Mouse (Mus musculus) MEL (cell line): ENCODE data around the gene Pak1ip1.

Source experiments
- BHLHE40 ChIP-seq: IDR thresholded peaks from 2 replicates; pipeline ENCODE4 v1.6.1; 2012; ENCODE audit warnings: low read depth, mild to moderate bottlenecking, inconsistent platforms, low read length, improper control_type of control experiment, borderline replicate concordance
- CHD2 ChIP-seq: IDR thresholded peaks from 2 replicates; pipeline ENCODE4 v1.6.1; 2011; ENCODE audit warnings: low read length, improper control_type of control experiment
- CTCF ChIP-seq, 3 experiments: IDR thresholded peaks in 2 of 3; conservative IDR thresholded peaks in 1 of 3; 2 replicates each; pipeline ENCODE4 v1.5.1; 2011 to 2012; ENCODE audit warnings: low read length in 3 of 3, low read depth in 2 of 3, mild to moderate bottlenecking in 2 of 3, improper control_type of control experiment in 1 of 3, inconsistent platforms in 1 of 3, mixed read lengths in 1 of 3, moderate library complexity in 1 of 3; ENCODE audit not compliant: control insufficient read depth in 1 of 3, insufficient read depth in 1 of 3, poor library complexity in 1 of 3, severe bottlenecking in 1 of 3
- EP300 ChIP-seq, 2 experiments: IDR thresholded peaks; 2 replicates each; pipeline ENCODE4 v1.6.1; 2011; ENCODE audit warnings: improper control_type of control experiment in 2 of 2, low read length in 2 of 2, low read depth in 1 of 2, mild to moderate bottlenecking in 1 of 2
- MXI1 ChIP-seq: IDR thresholded peaks from 2 replicates; pipeline ENCODE4 v1.6.1; 2011; ENCODE audit warnings: mild to moderate bottlenecking, low read depth, low read length, improper control_type of control experiment
- POLR2A ChIP-seq, 2 experiments: IDR thresholded peaks; 2 replicates each; pipeline ENCODE4 v1.6.1; 2011 to 2012; ENCODE audit warnings: low read length in 2 of 2, mild to moderate bottlenecking in 2 of 2, control low read depth in 1 of 2, improper control_type of control experiment in 1 of 2, low read depth in 1 of 2, moderate library complexity in 1 of 2; ENCODE audit not compliant: control insufficient read depth in 1 of 2, insufficient read depth in 1 of 2, poor library complexity in 1 of 2
- SIN3A ChIP-seq: IDR thresholded peaks from 2 replicates; pipeline ENCODE4 v1.6.1; 2012; ENCODE audit warnings: low read length, improper control_type of control experiment, inconsistent platforms
- SMC3 ChIP-seq: IDR thresholded peaks from 2 replicates; pipeline ENCODE4 v1.6.1; 2011; ENCODE audit warnings: low read depth, low read length, improper control_type of control experiment
- TBP ChIP-seq: IDR thresholded peaks from 2 replicates; pipeline ENCODE4 v1.8.0; 2011; ENCODE audit warnings: low read depth, low read length, improper control_type of control experiment
- ZKSCAN1 ChIP-seq: IDR thresholded peaks from 2 replicates; pipeline ENCODE4 v1.6.1; 2012; ENCODE audit warnings: low read depth, mild to moderate bottlenecking, inconsistent platforms, low read length, improper control_type of control experiment, moderate library complexity
- ZMIZ1 ChIP-seq: IDR thresholded peaks from 2 replicates; pipeline ENCODE4 v1.6.1; 2012; ENCODE audit warnings: low read depth, mild to moderate bottlenecking, inconsistent platforms, low read length, improper control_type of control experiment, moderate library complexity
- ZNF384 ChIP-seq: IDR thresholded peaks from 2 replicates; pipeline ENCODE4 v1.6.1; 2012; ENCODE audit warnings: low read depth, mild to moderate bottlenecking, inconsistent platforms, low read length, improper control_type of control experiment

DNA sequence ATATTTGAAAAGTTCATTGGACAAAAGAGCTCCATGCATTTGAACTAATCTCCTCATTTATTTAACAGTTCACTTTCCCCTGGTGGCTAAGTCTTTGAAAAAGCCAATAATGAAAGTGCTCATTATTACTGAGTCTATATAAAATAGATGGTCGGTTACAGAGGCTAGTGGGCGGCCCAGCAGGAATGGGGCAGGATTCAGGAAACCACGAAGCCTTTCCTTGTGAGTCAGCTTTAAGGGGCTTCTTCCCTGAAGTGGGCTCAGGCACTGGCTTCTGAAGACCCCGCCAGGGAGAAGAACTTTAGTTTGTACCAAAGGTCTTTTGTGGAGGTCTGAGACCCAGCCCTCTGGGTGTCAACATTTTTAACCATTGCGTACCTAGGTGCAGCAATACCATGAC is 51.1 kb downstream of the Pak1ip1 start:
- TF ChIP-seq POLR2A (IDR thresholded peaks at IDR 0.05; ENCODE audit: control insufficient read depth in 1 of 2, insufficient read depth in 1 of 2, low read depth in 1 of 2, low read length in 2 of 2, poor library complexity in 1 of 2), result no peak
- no peak for TF ChIP-seq TBP
- no peak for TF ChIP-seq CTCF (IDR thresholded peaks at IDR 0.05 in 2 of 3, conservative IDR thresholded peaks at IDR 0.05 in 1 of 3; ENCODE audit: control insufficient read depth in 1 of 3, insufficient read depth in 1 of 3, low read depth in 2 of 3, low read length in 3 of 3, poor library complexity in 1 of 3, severe bottlenecking in 1 of 3)
- no peak for TF ChIP-seq ZNF384
- TF ChIP-seq ZKSCAN1, result no peak
- no peak for TF ChIP-seq MXI1
- TF ChIP-seq SIN3A, result no peak
- TF ChIP-seq CHD2, result no peak
- TF ChIP-seq BHLHE40, result no peak
- no peak for TF ChIP-seq ZMIZ1
- no peak for TF ChIP-seq SMC3
- TF ChIP-seq EP300 (IDR thresholded peaks at IDR 0.05; ENCODE audit: low read depth in 1 of 2, low read length in 2 of 2), result no peak
